Mouse (Mus musculus) erythroblast, embryonic 14.5 days (primary cell): Measurements from ENCODE around the gene Rbm7.

Source experiments
- GATA1 ChIP-seq: IDR thresholded peaks from 2 replicates; pipeline ENCODE4 v1.6.1; 2012; ENCODE audit warnings: low read length, inconsistent platforms, mixed read lengths
- TAL1 ChIP-seq: IDR thresholded peaks from 3 replicates; pipeline ENCODE4 v1.6.1; 2012; ENCODE audit warnings: low read length, inconsistent platforms, mixed read lengths

DNA sequence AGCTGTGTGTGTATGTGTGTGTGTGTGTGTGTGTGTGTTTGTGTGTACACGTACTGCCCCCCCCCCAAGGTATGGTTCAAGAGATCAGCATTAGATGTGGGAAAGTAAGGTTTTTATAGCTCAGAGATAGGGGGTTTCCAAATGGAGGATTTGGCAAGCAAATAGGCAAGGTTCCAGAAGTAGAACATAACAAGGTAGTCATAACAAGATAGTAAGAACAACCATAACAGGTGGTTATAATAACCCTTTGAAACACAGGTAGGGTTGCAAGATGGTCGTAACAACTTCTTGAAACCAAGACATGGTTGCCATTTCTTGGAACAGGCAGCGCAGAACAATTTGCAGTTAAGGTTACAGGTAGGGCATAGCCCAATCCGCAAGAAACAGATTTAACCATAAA is 31.4 kb upstream of the Rbm7 start:
- no peak for TF ChIP-seq TAL1
- TF ChIP-seq GATA1 = no peak
